Mouse (Mus musculus): ENCODE measurements around the gene Chrd.

DNA sequence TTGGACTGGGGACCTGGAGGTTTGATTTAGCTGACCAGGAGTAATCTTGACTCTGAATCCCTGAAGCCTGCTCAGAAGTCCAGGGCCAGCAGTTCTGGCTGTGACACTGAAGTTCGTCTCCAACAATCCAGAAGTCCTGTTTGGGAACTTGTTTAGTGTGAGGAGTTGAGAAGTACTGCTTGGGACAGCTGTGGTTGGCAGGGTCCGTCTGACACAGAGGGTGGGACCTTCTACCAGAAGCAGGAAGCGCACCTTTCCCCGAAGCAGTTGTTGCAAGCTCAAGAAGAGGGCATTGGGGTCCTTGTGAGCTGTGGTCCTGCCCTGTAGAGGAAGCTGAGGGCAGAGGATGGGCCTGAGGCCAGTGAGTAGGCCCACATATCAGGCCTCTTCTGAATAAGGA, 7.2 kb upstream of the Chrd start:
- no peak for TF ChIP-seq POLR2A (IDR thresholded peaks at IDR 0.05; ENCODE audit: insufficient read depth, low read length)
- no peak for TF ChIP-seq CTCF (IDR thresholded peaks at IDR 0.05; ENCODE audit: low read depth, low read length)
- no peak for TF ChIP-seq EP300 (IDR thresholded peaks at IDR 0.05; ENCODE audit: insufficient read depth, low read depth, low read length)

Measured in ES-Bruce4 (cell line).